Mouse (Mus musculus): ENCODE data around the gene Pde1a. TPM values are rescaled to one million over a fixed set of nuclear protein-coding genes. Genes with fewer than 3 reads are reported as not detected.

Gene Pde1a
- polyA plus RNA-seq, 2 experiments from 2014 or later: not detected

DNA sequence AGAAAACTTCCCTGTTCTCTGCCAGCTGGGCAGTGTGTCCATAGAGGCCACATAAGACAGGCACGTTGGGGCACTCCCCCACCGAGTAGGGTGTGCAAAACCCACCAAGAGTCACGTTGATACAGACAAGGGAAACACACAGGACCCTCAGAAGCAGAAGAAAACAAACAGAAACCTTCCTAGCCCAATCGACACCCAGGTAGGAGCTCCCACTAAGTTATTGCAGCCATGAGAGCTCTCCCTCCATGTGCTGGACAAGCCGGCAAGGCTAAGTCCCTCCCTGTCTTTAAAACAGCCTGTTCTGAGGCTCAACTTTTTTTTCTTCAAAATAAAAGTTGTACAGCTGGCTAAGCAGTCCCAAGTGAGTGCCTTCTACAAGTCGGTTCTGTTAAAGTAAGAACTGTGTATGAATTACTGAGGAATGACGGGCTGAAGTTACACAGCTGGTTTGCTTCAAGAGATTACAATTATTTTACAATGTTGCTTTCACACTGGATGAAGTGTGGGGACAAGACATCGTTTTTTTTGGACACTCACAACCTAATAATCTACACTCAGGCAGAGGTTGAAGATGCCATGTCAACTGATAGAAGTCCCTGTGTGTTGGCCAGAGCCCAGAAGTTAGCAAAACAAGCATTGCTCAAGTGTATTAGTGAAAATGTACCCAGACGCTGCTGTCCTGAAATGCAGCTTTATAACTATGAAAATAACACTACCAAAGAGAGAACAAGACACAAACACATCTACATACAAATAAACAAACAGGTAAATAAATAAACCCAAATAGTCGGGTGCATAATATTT is 90.4 kb downstream of the Pde1a start:
- no peak for ATAC-seq

DNA sequence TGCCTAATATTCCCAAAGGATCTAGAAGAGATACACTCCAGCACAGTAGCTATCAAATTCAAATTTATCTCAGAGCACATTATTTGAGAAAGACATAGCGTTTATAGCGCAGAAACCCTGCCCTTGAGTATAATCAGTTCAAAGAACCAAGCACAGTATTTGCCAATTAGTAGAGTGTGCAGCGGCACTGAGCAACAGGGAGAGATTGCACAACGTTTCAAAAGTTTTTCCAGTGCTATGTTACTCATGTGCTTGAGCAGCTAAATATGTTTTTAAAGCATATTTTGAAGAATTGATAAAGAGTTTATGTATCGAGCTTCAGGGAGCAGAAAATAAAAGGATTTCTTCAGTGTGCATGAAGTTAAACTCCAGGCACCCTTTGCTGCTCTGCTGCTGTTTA is 91.3 kb downstream of the Pde1a start:
- no peak for ATAC-seq

DNA sequence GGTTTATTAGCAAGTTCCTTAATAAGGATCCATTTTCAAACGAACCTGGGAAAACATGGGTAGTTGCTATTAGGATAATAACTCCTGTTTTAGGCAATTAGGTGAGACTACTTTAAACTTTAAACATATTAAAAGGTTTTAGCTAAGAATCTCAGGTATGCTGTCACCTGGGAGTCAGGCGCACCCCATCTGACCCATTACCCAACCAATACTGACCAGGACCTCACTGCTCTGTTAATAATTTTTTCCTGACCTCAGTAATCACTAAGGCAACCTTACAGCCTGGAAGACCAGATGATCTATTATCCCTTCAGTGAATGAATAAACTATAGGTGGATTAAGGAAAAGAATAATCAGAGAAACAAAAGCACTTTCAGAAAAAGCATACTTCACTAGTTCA is 100.2 kb downstream of the Pde1a start:
- no peak for ATAC-seq

DNA sequence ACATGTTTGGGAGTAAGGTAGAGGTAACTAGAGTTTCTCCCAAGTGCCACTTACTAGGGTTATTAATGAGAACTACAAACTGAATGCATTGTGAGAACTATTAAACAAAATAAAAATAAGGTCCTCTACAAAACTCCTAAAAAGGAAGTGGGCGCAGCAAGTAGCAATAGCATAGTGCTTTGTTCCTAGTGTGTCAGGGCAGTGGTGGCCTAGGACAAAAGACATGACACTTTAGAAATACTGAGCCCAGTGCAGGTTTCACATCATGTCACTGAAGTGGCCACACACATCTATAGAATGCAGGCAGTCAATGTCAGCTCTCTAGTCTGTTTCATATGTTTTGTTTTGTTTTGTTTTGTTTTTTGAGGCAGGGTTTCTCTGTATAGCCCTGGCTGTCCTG is 103.2 kb downstream of the Pde1a start:
- ATAC-seq: no peak

DNA sequence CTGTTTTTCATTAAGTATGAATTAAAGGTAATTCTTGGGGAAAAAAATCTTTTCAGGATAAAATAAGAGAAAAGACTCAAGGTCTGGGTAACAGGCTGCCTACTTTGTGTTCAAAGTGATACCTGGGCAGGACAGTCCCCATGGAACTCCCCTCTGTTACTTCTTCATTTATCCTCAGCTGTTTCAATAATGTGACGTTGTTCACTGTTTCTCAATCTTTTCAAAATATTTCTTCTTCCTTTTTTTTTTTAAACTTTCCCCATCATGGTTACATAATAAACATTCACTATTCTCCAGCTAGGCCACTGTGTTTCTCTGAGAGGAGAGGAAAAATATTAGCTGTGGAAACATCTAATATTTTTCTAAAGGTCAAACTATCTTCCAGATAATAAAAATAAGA is 103.7 kb downstream of the Pde1a start:
- no peak for ATAC-seq

DNA sequence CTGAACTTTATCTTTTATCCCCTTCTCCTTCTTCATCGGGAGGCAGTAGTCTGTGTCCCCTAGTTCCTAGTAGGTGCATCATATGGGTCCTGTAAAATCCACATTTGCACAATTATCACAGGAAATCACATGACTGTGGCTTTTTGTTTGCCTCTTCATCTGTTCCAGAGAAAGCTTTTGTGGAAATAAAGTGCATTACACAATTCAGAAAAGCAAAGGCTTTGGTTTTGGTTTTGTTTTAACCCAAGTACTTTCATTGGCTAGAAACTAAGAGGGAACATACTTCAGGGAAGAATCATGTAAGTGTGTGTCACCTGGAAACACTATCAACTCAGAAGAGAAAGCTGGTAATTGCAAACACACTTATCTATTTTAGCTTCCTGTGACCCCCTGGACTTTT is 104.2 kb downstream of the Pde1a start:
- no peak for ATAC-seq

DNA sequence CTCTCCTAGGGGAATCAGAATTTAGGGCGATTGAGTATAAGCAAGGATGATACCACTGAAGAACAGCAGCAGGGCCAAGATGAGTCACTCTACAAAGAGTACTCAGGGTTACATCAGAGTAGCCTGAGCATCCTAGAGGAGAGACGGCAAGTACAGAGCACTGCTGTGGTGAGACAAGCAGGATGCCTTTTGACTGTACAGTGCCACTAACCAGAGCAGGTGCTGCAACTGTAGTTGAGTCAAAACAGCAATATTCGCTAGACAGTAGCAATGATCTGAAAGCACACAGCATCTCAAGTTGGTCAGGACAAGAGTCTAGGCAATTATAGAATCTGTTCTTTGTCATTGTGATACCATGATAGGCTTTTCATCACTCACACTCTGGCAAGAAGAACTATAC is 115.1 kb downstream of the Pde1a start:
- ATAC-seq: no peak

DNA sequence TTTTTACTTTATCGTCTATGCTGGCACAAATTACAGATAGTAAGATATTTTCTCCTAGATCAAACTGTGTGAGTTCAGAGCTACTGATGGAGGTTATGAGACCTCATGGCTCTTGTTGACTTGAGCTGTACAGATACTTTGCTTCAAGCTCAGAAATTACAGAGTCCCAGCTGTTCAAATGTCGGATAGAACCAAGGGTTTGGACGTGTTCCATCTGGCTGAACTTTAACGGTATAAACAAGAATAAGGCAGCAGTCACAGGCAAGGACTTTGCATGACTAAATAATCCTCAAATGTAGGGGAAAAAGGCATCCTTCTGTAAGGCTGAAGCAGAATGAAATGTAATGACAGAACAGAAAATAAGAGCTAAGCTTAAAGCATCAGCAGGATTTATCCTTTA is 116.2 kb downstream of the Pde1a start:
- no peak for ATAC-seq

DNA sequence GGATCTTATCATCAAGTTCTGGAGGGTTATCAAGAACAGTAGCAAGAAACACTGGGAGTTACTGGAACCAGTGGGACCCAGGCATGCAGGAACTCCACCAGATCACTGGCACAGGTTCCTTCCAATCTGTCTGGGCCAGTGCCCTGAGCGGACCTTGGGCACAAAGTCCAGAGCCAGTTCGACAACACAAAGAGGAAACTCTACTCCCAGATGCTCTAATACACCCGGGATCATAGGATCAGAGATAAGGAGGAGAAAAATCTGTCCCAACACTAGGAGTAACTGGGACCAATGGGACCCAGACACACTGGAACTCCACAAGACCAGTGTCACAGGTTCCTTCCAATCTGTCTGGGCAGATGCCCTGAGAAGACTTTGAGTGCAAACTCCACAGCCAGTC is 130.1 kb downstream of the Pde1a start:
- ATAC-seq: no peak

DNA sequence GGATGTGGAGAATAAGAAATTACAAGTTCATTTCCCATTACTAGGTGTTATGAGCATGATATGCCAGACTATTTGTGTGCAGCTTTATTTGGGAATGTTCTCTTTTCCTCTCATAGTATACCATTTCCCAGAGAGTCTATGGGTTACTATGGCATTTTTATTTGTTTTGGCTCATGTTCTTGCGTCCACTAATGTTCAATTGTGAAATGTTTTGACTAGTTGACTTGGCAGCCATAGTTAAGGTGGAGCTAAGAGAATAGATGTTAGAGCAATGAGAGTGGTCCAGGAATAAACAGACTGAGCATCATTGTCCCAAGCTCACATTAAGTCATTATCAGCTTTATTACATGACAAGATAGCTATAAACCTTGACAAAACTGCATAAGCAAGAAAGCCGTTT is 130.8 kb downstream of the Pde1a start:
- no peak for ATAC-seq

DNA sequence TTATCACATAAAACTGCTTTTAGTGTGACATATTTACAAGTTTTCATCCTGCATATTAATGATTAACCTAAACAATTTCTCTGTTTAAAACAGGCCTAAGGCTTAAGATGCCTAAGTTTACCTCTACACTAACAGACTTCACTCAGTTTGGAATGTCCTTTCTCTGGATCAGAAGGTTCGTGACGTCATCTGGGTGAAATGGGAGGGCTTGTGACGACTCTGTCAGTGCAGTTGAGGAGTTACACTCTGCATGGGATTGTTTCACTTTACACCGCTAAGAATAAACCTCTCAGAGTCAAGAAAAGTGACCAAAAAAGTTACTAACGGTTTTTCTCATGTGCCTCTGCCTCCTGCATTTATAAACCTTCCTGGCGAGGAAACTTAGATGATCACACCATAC is 137.6 kb downstream of the Pde1a start:
- no peak for ATAC-seq

DNA sequence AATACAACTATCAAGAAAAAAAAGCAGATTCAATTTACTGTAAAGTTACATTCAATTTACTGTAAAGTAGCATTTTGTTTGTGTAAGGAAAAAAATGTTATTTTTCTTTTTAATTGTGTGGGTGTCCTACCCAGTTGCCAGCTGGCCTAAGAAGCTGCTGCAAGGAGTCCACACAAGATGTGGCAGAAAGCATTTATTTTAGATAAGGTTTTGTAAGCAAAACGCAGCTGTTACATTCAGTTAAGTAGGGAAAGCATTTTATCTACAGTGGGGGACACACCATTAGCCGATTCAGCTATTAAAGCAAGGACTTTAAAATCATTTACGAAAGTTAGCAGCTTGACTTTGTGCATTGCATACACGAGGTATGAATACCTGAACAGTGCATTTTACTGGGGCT is 145.5 kb downstream of the Pde1a start:
- ATAC-seq: no peak

DNA sequence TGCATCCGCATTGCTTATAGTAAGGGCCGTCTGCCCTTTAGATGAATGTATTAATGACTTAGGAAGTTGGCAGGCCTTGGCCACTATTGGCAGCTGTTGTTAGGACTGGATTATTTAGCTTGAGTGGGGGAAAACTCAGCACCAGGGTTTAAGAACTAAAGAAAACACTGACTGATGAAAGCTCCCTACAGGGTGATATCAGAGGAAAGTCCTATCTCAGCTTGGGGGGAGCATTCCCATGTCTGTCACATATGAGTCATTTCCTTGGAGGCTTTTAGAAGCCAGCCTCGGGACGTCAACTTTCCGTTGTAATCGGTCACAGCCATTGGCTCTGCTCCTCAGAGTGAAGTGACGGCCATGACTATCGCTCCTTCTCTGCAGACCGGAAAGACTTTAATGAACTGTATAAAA is 146.0 kb downstream of the Pde1a start:
- ATAC-seq: no peak

DNA sequence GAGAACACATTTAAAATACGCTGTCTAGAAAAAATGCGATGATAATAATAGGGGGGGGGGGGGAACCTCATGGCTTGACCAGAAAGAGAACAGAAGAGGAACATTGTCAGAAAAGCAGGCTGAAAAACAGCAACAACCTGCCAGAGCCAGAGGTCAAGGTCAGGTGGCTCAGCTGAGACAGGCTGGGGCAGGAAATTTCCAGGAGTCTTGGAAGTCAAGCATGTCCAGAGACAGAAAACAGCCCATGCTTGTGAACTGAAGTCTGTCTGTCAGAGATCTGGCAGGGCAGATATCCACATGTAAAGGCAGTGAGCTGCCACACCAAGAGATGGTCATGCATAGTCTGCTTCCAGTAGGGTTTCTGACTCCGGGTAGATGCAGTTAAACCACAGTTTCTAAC is 147.5 kb downstream of the Pde1a start:
- no peak for ATAC-seq

DNA sequence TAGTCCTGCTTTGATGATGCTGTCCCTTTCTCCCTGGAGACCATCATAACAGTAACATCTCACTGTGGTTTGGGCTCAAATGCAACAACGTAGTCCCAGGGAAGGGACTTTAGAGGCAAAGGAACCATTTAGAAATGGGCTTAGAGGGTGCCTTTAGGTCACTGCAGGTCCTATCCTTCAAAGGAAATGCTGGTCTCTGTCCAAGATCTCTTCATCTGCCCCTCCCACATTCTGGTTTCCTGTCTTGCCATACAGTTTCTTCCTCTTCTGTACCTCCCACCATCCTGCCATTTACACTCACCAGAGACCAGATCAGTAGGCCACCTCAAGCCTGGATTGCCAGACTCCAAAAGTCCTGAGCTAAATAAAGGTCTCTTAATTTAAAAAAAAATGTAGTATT is 150.3 kb downstream of the Pde1a start:
- ATAC-seq: no peak

DNA sequence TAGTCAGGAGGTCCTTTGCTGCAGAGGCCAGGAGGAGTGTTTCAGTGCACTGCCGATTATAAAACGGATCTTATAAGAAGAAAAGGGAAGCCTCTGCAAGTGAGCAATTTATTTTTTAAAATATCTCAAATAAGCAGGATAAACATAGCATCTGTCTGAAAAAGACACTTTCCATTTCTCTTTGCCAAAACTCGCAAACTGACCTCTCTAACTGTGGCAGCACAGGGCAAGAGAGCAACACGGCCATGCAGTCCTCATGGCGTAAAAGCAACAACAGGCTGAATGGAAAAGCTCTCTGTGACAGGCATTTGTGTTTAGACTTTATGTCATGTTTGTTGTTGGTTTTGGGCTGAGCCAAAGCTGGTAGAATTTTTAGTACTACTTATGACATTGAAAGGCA is 152.0 kb downstream of the Pde1a start:
- ATAC-seq: no peak

DNA sequence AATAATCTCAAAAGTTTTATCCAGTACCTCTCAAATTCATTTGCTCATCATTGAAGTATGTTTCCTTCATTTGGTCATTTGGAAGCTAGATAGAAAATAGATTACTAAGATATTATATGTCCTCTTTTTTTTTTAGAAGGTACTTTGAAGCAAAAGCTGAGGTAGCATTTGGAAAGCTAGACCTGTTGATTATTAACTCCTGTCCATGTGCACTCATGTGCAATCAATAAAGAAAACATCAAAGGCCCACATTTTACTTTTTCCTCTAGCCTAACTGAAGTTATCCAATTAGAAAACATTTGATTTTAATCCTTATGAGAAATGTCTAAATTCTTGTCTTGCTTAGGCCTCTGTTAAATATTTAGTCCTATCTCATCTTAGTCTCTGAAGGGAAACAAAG is 153.3 kb downstream of the Pde1a start:
- no peak for ATAC-seq

DNA sequence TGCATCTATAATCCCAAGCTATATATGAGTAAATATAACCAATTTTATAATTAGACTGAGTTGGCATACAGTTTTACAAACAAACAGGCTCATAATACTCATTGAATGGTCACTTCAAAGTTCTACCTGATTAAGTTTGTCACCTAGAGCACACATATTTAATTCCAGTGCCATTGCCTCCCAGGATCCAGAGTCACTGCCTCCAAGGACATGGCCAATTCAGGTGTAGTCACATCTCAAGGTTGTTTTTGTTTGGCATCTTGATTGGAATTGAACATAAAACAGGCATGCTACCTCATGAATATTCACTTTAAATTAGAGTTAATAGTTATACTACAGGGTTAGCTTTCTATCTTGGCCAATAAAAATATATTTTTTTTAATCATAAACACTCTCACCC is 157.0 kb downstream of the Pde1a start:
- no peak for ATAC-seq

DNA sequence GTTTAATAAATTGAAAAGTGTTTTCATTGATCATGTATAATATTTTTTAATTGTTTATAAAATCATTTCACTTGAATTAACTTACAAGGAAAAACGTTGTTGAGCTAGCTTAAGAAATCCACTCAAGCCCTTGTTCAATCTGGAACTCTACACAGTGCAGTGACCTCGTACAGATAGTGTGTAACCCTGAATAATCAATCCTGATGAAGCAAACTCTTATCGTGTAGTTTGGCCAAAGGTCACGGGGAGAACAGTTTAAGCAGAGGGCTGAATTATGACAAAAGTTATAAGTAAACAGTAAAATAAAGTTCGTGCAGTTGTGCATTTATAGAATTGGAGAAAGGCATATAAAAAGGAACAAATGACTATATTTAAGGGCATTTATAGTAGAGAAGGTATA is 159.7 kb downstream of the Pde1a start:
- no peak for ATAC-seq

DNA sequence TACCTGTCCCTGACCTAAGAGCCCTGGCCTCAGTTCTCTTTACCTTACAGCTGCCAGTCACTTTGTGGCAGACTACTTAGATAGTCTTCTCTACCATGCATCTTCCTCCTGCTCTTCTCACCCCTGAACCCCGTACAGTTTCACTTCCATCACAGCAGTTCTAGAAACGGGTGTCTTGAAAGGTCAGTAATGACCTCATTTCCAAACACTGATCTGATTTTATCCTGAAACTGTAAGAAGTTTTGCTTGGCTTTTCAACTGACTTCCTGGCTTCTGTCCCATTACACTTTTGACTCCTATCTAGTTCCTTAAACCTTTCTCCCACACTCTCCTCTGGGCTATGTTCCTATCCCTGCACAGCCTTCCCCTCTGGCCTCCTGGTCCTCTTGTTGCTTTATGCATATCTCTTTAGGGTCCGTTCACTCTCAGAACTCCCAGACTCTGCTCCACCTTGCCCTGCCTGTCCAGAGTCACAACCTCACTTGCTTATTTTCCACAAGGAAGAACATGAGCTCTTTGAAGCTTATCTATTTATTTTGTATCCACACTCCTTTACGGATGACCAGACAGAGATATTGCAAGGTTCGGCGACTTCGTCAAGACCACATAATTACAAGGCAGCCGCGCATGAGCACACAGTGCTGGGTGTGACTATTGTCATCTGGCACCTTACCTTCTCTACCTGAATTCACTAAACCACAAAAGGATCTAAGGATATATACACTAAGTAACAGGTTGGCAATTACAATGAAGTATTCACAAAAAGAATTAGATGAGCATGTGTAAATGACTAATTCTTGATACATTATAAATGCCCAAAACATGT is 162.4 kb downstream of the Pde1a start:
- no peak for ATAC-seq

DNA sequence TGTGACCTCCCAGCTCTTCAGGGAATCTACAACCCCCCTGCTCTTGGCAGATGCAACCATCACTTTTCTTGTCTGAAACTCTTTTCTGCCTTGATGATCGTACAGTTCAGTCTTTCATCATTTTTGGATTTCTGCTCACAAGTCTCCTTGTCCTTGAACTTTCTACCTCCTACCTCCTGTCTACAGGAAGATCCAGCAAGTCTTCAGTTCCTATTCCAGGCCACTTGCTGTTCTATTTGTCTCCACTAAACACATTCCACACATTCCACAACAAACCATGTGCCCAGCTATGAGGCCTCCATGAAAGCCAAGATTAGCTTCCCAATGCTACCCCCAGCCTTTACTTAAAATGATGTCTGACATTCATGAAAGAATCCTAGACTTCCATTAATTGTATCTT is 163.2 kb downstream of the Pde1a start:
- no peak for ATAC-seq

DNA sequence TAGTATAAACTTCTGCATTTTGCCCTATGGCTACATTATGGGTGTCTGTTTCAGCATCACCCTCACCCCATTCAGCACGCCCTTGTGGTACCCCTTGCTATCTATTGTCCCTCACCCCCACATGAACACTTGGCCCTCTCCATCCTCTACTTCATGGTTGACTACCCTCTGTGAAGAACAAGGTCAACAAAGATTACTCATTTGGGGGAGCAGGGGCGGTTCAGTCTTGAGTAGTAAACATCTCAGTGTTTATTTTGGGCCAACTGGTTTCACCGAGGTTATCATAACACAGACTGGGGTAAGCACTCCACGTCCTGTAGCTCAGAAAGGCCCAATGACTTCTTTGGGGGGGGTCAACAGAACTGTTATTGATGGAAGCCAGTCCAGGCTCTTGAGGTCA is 164.3 kb downstream of the Pde1a start:
- no peak for ATAC-seq

DNA sequence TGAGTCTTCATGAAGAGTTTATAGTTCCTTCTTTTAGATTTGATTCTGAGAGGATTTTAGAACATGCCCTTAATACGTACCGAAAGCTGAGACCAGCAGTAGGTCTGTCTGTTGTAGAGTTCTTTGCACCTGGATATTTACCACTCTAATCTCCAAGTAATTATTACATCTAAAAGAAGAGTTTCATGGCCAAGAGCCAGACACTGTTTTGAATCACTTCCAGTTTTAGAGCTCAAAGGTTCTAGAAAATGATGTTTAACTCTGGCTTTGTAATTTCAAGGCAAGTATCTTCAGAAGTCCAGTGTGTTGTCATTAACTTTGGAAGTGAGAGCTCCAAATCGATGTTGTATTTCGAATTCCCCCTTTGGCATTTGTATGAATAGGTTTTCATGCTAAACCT is 167.8 kb downstream of the Pde1a start:
- no peak for ATAC-seq

DNA sequence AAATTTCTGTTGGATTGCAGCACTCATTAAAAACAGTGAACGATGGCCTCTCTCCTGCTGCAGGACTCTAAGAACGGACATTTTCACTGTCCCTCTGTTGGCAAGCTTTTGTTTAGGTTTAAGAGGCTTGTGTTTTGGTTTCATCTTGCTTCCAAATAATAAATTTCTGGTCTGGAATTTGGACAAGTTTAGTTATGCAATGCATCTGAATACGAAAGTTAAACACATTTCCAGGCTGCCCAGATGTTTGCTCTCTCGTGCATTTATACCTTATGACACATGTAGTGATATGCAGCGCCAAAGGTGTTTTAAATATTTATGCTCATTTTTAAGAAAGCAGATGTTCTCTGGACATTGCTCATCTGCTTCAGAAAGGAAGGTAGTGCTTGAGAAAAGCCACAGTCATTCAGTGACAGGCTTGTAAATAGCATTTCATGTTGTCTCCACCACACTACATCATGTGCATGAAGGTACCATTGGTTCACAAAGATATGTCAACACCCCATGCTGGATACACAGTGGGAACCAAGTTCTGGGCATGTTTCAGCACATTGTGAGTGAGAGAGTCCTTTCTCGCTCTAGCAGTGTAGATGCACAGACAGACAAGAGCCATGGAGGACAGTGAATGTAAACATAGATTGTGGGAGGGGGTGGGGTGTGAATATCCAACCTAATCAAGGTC is 171.5 kb downstream of the Pde1a start:
- no peak for ATAC-seq
